Mouse (Mus musculus): ENCODE data around the gene Myo1b. TPM values are rescaled to one million over a fixed set of nuclear protein-coding genes. Genes with fewer than 3 reads are reported as not detected.

The Myo1b gene
- total RNA-seq (2021), result 10 to 100 TPM; 79.8 to 88.2 TPM
- long read RNA-seq, experiment 1, full-length matches to known transcripts, result 17 of 26 reads
- long read RNA-seq, experiment 1, partial matches to known transcripts, result 5 of 26 reads
- long read RNA-seq, experiment 1, other reads (novel, unspliced or antisense), result 4 of 26 reads
- long read RNA-seq, experiment 2, full-length matches to known transcripts, result 53 of 87 reads
- long read RNA-seq, experiment 2, partial matches to known transcripts, result 22 of 87 reads
- long read RNA-seq, experiment 2, other reads (novel, unspliced or antisense), result 12 of 87 reads

DNA sequence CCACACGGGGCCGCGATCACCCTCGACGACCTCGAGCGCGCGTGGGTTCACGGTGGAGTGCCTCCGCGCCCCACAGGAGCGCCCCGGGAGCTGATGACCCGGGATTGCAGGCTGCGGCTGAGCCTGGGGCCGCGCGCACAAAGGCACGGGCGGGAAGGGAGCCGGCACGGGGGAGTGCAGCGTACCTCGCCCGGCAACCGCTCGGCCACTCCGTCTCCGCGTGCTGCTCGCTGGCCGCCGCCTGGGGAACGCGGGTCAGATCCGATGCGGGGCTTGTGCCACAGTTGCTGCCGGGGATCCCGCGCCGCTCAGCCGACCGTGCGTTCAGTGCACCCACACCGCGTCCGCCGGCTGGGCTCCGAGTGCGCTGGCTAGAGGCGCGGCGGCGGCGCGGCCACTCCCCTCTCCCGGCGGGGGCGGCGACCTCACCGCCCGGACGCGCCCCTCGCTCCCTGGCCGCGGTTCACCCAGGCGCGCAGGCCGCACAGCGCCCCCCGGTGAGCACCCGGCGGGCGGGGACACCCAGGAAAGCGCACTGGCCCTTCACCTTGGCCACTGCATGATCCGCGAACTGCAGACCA lies at the start of gene Myo1b:
Myo1b (minus strand) TSS at position 496 of the 581 bp plus-strand sequence.
- peak; percentile 65 to 69 for DNase-seq (ENCODE audit: low spot score in 2 of 2)

DNA sequence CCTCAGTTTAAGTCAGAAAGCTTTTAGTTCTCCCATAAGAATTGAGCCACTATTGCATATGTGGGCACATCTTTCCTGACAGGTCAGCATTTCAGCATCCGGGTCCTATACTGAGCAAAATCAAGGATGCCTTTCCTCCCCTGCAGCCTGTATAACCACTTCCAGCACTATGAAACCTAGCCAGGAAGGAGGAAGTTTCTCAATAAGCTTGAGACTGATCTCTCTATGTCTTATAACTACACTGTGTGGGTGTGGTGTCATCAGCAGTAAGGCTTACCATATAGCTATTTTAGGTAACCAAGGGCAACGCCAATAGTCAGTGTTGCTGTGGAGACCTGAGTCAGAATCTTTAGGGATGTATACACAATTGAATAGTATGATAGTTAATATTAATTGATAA lies 48.8 kb upstream of the Myo1b start:
- DNase-seq (ENCODE audit: low spot score in 2 of 2), result no peak

DNA sequence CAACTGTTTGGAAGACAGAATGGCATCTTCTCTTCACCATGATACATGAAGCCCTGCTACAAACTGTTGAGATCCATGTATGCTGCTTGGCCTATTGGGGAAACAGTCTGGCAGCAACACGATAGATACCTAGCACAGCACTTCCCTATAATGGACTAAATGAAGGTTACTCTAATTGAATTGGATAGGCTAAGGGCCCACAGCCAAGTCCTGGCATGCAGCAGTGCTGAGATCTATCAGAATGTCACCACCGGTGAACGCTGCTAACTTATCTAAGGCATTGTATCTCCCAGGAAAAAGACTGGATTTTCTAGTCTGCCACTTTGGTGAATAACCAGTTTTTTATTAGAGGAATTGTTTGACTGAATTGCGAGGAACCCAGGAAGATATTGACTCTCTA lies 31.2 kb upstream of the Myo1b start:
- no peak for DNase-seq (ENCODE audit: low spot score in 2 of 2)

DNA sequence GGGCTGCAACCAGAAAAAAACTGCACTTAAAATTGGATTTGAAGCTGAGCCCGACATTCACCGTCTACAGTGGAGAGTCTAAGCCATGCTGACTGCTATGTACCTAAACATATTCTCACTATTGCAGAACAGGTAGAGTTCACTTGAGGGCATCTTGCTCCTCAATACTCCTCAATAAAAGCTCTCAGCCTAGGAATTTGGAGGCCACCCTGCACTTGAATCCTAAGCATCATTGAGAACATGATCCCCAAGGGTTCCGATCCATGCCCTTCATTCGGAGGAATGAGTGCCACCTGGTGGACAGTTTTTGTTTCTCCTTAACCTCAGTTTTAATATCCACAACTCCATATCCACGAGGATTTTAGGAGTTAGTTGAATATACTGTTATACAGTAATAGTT lies 28.9 kb upstream of the Myo1b start:
- no peak for DNase-seq (ENCODE audit: low spot score in 2 of 2)

DNA sequence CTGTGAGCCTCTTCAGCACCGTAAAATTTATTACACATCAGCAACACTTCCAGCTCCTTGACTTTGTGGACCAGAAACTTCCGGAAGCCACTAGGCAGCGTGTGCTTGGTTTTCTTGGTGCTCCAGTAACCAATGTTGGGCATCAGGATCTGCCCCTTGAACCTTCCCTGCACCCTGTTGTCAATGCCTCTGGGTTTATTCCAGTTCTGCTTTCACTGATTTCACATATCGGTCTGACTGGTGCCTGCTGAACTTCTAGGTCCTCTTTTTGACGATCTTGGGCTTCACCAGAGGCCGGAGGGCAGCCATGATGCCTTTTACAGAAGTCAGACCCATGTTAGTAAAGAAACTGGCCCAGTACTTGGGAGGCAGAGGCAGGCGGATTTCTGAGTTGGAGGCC lies 22.5 kb upstream of the Myo1b start:
- no peak for DNase-seq (ENCODE audit: low spot score in 2 of 2)

DNA sequence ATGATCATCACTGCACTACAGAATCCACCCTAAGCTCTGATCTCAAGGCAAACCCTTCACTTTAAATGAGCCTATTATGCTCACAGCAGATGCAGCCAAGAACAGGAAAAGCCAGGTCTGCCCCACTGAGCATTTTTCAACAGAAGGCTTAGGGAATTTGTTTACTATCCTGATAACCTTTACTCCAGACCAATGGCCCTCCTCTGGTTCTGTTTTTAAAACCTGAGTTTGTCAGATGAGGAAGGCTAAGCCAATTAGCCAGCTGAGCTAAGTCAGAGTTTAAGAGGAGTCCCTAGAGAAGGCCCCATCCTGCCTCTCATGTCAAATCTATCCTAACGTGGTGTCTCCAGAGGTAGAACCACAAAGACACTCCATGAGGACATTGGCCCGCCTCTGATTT lies 19.1 kb upstream of the Myo1b start:
- no peak for DNase-seq (ENCODE audit: low spot score in 2 of 2)

DNA sequence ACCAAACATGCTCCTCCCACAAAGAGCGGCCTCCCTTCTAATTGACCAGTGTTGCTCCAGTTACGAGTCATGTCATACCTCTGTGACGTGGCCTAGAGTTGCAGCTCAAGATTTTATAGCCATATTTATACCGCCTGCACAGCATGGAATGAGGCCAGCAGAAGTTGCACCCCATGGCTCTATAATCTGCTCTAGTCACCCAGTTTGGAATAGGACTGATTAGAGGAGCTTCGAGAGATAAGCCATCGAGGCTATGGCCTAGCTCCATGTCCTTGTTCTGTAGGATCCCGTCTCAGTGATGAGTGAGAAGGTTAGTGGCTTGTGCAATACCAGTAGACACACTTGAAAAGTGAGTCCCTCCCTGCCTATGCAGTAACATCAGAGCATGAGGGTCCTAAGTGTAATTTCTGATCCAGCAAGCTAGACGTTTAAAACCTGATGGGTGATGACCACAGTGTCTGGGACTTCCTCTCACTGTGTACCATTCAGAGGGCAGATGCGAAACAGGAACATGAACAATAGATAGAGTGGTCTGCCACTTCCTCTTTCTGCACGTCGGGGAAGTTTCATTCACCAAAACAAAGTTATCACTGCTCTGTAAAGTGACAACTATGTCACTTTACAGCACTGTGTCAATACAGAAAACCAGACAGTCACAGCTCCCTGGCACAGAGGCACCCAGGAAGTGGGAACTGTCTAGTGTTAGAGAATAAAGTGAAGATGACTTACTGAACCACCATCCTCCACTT lies 18.5 kb upstream of the Myo1b start:
- DNase-seq (ENCODE audit: low spot score in 2 of 2), result no peak

DNA sequence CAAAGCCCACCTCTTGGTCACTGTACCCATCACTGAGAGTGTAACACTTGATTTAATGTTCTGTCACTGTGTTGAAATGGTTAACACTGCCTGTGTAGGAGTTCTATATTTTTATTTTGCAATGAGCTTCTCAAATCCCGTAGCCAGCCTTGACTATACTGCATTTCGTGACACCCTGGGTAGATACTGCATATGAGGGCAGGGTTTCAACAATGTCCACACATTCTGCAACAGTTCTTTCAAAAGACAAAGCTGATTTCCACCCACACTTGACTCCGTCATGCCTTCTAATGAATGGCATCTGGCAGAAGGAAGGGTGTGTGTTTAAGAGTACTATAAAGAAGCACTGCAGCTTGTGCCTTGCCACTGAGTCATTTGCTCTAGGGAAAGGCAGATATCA lies 17.0 kb upstream of the Myo1b start:
- DNase-seq (ENCODE audit: low spot score in 2 of 2), result no peak

DNA sequence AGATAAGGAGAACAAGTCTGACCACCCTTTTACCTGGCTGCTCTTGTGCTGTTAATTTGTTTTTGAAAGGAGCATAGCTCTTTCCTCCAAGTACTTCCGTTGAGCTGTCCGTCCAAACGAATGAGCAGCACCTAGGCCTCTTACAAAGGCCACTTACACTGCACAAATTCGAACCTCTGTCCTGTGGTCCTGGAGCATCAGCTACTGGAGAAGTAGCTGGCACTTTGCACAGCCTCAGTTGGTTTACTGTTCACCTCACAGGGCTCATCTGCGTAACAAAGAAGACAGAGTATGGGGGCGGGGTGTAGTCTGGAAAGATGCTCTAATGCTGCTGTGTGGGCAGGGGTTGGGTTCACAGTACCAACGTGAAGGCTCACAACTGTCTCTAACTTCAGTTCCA lies 15.7 kb upstream of the Myo1b start:
- DNase-seq (ENCODE audit: low spot score in 2 of 2), result no peak

DNA sequence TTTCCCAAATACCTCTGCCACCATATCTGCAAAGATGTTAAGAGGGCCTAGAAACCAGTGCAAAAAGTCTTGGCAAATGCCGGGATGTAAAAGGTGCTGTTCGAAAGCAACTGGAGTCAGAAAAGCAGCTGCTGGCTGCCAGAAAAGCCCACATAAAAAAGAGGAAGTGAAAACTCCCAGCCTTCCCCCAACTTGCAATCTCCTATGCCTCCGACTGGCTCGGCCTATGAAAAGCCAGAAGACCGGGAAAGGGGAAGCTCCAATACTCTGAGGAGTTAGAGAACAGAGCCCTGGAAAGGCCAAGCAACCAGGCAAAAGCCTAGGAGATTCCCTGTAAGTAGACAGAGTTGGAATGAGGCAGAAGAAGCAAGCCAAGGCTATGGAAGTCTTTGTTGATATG lies 14.7 kb upstream of the Myo1b start:
- DNase-seq (ENCODE audit: low spot score in 2 of 2), result no peak

DNA sequence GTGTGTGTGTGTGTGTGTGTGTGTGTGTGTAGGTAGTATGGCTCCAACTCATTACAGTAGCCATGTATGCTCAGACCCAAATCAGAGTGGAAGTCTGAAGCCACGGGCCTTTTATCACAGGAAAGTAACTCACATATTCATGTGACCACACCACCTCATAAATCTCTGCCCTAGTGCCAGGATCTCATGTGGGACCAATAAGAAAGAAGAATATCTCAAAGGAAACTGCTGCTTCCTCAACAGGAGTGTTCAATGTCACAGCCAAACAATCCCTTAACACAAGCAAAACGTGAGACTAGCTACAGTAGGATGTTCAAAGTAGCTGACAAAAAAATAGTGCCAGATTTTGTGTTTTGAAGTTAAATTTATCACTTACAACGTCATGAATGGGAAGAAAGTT lies 13.7 kb upstream of the Myo1b start:
- DNase-seq (ENCODE audit: low spot score in 2 of 2), result no peak

DNA sequence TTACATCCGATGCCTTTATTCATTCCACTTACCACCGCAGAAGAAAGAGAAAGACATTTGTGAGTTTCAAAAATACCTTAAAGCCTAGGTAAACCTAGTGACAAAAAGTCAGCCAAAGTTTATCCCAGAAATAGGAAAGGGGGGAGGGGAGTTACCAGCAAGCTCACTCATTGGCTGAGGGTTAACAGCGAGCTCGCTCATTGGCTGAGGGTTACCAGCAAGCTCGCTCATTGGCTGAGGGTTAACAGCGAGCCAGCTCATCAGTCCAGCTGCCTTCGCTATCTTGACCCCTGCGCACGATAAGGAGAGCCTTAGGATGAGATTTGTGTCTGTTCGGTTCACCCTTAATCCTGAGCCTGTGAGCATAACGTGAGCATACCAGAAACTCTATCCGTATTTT lies 6.9 kb upstream of the Myo1b start:
- DNase-seq (ENCODE audit: low spot score in 2 of 2), result no peak

DNA sequence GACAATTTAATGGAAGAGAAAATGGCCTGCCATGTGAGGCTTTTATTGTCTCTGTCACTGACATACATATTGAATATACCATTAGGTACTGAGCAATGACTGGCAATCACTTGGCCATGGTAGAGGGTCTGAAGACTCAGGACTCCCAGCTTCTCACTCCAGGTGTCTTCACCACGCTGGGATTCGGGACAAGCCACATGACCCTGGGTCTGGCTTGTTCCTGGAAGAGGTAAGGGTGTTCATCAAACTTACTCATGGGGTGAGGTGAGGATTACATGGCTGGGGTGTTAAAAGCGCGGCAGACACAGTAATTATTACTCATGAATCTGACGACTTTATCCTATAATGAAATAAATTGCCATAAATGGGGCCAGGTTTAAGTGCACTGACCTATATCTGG lies 405 bp upstream of the Myo1b start:
- DNase-seq (ENCODE audit: low spot score in 2 of 2), result no peak

DNA sequence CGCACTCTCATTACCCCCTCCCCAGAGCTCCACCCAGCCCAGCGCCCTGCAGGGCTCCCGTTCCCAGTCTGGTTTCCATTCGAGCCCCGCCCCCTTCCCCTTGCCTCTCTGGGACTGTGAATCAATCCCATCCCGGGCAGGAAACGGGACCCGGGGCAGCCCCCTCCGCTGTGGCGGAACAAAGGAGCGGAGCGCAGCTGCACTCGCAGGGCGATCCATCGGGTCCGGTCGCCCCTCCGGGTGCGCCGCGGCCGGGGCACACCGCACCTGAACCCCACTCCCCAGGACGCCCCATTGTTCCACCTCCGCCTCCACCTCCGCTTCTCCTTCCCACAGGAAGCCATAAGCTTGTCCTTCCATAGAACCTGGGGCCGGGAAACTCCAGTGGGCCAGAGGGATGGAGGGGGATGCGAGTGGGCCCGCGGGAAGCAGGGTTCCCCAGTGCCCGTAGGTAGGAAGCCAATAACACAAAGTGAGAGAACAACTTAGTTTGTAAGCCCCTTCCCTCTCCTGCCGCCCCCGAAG lies 758 bp downstream of the Myo1b start:
- DNase-seq (ENCODE audit: low spot score in 2 of 2), result peak; percentile 30 to 65

DNA sequence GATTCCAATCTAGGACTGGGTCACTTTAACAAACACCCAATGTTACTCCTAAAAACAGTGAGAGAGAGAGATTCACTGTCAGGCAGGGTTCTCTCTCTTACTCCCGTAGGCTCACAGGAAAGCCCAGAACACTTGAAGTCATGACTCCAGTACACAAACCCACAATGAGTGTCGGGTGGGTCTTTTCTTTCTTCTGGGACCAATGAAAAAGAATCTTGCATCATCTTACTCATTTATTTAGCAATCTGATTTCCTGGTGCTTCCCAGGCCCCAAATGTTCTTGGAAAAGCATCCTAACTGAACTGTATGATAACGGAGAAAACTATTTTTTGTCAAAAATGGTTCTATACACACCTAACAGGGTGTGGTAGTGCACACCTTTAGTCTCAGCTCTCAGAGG lies 1.8 kb downstream of the Myo1b start:
- no peak for DNase-seq (ENCODE audit: low spot score in 2 of 2)

DNA sequence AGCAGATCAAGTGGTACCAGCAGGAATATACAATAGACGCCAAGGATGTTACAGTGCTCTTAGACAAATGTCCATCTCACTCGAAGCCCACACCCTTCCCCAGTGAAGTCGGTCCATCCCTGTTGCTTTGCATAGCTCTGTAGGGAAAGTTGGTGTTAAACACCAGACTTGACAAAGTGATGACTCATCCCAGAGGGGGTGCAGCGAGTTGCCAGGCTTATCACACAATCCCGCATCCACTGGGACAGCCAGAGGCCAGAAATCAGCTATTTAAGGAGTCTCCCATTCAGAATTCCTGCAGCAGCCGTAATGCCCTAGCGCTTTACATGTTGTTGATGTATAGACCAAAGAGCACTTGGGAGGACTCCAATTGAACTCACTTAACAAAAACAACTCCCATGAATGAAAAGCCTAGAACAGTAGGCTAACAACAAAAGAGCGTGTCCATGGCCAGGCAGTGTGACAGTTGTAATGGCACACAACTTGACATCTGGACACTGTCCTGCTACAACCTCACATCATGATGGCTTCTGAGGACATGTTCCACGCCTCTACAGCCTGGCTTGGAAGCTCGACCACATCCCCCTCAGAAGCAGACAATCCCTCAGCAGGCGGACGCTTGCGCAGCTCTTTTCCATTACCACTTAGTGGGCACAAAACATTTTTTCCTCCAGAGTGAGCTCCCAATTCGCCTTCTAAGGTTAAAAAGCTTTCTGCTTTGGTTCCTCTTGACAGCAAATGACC lies 2.6 kb downstream of the Myo1b start:
- DNase-seq (ENCODE audit: low spot score in 2 of 2), result no peak

DNA sequence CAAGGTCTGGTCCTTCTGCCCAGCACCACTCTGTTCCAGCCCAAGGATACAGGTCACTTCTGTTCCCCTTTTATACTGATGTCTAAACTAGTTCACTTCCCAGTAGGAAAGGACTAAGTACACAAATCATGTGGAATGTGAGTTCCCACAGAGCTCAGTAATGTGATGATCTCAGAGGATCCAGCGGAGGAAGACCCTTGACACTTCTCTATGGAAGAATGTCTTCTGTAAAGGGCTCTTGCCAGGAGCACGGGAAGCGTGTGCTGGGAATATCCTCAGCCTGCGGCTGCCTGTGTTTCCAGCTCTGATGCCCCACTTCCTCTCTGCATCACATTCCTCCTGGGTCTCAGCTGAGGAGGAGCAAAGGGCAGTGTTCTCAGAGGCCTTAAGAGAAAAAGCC lies 4.5 kb downstream of the Myo1b start:
- no peak for DNase-seq (ENCODE audit: low spot score in 2 of 2)

DNA sequence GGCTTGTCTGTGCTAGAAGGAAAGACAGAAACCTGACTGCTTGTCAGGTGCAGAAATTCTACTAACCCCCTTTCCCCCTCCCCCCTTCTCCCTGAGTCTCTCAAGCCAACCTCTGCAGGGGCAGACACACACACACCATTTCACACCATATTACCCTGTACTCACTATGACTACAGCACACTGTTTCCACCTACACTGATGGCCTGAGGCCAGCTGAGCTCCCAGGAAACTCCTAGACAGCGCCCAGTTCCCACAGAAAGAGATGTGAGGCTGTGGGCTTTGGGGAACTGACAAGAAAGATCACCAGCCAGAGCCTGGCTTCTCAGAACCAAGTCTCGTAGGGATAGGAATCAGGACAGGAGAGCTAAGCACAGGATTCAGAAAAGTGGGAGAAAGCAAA lies 6.7 kb downstream of the Myo1b start:
- no peak for DNase-seq (ENCODE audit: low spot score in 2 of 2)

DNA sequence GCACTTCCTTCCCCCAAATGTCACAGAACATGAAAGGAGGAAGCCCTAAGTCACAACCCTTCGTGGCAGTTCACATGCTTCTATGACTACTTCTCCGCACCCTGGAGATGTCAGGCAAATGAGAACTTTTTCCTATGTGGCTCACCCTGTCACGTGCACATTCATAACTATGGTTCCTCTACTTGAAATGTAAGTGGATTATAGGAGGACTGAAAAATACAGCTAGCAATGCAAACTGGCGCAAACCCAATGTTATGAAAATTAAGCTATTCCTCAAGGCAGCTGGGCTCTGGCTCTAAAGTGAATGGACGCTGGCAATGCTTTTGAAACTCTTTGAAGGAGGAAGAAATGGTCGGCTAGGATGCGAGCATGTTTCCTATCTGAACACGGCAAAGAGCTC lies 8.1 kb downstream of the Myo1b start:
- no peak for DNase-seq (ENCODE audit: low spot score in 2 of 2)

DNA sequence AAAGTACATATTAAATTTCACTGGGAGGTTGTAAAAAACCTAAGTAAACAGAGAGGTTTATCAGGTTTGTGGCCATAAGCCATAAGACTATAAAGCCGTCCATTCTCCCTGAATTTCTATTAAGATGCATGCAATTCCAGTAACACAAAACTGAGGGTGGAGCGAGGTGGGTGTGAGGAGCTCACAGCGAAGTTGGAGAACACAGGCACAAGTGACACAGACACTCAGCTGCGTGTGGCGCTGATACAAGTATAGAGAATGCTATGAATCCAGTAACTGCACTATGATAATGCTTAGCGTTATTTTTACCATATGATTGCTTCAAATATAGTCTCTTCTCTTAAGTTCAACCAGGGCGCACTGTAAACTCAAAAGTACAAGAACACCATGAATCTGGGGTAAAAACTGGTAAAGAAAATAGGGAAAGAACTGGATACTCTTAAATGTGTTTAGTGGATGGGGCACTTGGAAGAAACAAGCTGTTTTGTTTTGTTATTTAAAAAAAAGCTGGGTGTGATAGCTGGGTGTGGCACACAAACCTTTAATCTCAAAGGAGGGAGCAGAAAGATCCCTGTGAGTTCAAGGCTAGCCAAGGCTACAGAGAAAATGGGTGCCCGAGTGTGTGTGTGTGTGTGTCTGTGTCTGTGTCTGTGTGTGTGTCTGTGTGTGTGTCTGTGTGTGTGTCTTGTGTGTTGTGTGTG lies 9.5 kb downstream of the Myo1b start:
- DNase-seq (ENCODE audit: low spot score in 2 of 2), result no peak

DNA sequence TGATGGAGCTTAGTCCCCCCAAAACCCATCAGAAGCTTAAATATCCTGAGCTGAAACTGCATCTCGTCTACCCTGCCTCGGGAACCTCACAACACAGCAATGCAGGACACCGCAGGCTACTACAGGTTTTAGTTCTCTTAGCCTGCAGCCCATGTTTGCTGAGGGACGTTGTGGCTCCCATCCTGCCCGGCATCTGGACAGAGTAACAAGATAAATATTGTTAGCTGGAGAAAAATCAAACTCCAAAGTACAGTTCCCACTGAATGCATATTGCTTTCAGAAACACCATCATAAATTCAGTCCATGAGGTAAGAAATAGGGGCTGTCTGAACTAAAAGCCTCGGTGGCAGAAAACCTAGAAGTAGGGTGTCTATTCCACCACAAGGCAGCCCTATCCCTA lies 10.8 kb downstream of the Myo1b start:
- no peak for DNase-seq (ENCODE audit: low spot score in 2 of 2)
